Mouse (Mus musculus) liver, embryonic 12.5 days (tissue): ENCODE measurements around the gene Pla2g16. TPM values are rescaled to one million over a fixed set of nuclear protein-coding genes. Genes with fewer than 3 reads are reported as not detected.

Experiments used
- ATAC-seq: fragments of 200-750 bp; cut with Nextera tagmentation; 2 replicates; pipeline ENCODE4 v1.8.0; 2017; ENCODE audit warnings: moderate number of reproducible peaks, mild to moderate bottlenecking, moderate library complexity
- H3K27ac ChIP-seq: fragments of 300-500 bp; sonication (generic); 2 replicates; pipeline ENCODE4 v1.5.1; 2016; ENCODE audit warnings: mild to moderate bottlenecking
- H3K27me3 ChIP-seq: fragments of 300-500 bp; sonication (generic); replicated peaks from 2 replicates; pipeline ENCODE4 v1.6.1; 2016; ENCODE audit warnings: mild to moderate bottlenecking, moderate library complexity
- H3K36me3 ChIP-seq: fragments of 300-500 bp; sonication (generic); 2 replicates; pipeline ENCODE4 v1.6.1; 2016; ENCODE audit warnings: mild to moderate bottlenecking, moderate library complexity
- H3K4me1 ChIP-seq: fragments of 300-500 bp; sonication (generic); 2 replicates; pipeline ENCODE4 v1.6.1; 2016
- H3K4me2 ChIP-seq: fragments of 300-500 bp; sonication (generic); 2 replicates; pipeline ENCODE4 v1.6.1; 2016; ENCODE audit warnings: mild to moderate bottlenecking, moderate library complexity
- H3K4me3 ChIP-seq: fragments of 300-500 bp; sonication (generic); 2 replicates; pipeline ENCODE4 v1.5.1; 2016; ENCODE audit warnings: mild to moderate bottlenecking, moderate library complexity
- H3K9ac ChIP-seq: fragments of 300-500 bp; sonication (generic); 2 replicates; pipeline ENCODE4 v1.6.1; 2016; ENCODE audit warnings: mild to moderate bottlenecking, moderate library complexity
- H3K9me3 ChIP-seq: fragments of 300-500 bp; sonication (generic); replicated peaks from 2 replicates; pipeline ENCODE4 v1.6.1; 2016; ENCODE audit warnings: mild to moderate bottlenecking, moderate library complexity
- WGBS: fragments of 180-500 bp; shearing (Covaris S2); methylation state at CpG from one replicate; pipeline ENCODE4 v1.1.7; 2016; ENCODE audit not compliant: insufficient replicate concordance; 5-methylcytosine and 5-hydroxymethylcytosine counted together
- polyA plus RNA-seq: library from polyadenylated mRNA; unstranded; fragments of >200 nt; fragmentation: Nextera tagmentation; extraction: Ambion mirVana; gene quantifications from 2 replicates; pipeline ENCODE4 v1.2.1, GENCODE M21; 2016

Pla2g16 gene
- polyA plus RNA-seq, 1 experiment from 2014 or later, result 22.0 TPM

DNA sequence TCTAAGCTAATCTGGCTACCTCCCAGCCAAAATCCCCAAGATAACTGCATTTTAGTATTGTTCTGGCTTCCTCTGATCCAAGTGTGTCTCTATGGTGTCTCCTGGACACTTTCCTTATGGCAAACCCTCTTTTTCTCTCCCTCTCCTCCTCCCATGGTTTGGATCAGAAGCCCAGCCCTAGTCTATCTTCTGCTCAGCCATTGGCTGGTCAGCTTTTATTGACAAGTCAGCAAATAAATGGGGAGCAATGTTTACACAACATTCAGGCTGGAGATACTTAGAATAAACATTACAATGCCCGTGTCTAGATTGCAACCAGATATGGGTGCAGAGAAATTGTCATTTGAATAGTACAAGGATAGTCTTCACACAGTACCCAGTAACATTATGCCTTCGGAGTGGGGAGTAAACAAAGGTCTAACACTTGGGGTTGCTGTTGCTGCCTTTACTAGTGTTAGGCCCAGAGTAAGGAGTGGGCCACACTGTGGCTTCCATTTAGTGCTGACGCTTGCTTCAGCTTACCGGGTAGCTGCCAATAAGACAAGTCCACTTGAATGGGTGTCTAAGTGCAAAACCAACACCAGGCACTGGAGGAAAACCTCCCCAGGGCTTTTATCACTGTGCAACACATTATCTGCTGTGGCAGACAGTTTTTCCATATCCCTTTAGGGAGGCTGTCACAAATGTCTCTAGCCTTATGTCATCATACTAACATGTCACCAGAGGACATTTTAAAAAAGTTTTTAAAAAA lies 5.5 kb upstream of the Pla2g16 start:
- WGBS, result 28% methylated on average over 4 of the region's 4 CpGs
- H3K27ac ChIP-seq, result peak overlapping the region; percentile 93
- no peak overlapping the region for H3K4me3 ChIP-seq
- H3K4me1 ChIP-seq, result peaks cover 45% of the 10 kb centered on the region
- H3K4me2 ChIP-seq, result peak overlapping the region; percentile 52
- no peaks in the 10 kb centered on the region for H3K9me3 ChIP-seq
- H3K27me3 ChIP-seq, result no peaks in the 10 kb centered on the region
- no peaks in the 10 kb centered on the region for H3K36me3 ChIP-seq
- H3K9ac ChIP-seq, result peak overlapping the region; percentile 58
- peak; percentile 91 for ATAC-seq

GRCm38 (mm10) chr19:7552301-7552673 lies 5.0 kb upstream of the Pla2g16 start:
- Histone ChIP-seq H3K27me3 (no peaks in the 10 kb centered on the region), H3K27ac (peak overlapping the region; percentile 93), H3K4me3 (no peak overlapping the region), H3K36me3 (no peaks in the 10 kb centered on the region), H3K9me3 (no peaks in the 10 kb centered on the region), H3K4me1 (peaks cover 50% of the 10 kb centered on the region), H3K9ac (peak overlapping the region; percentile 58), H3K4me2 (peak overlapping the region; percentile 52)
- ATAC-seq, result peak; percentile 53
- WGBS, result 16% methylated on average over 2 of the region's 2 CpGs

GRCm38 (mm10) chr19:7553441-7553840 lies 3.8 kb upstream of the Pla2g16 start:
- Histone ChIP-seq H3K4me3 (no peak overlapping the region), H3K9me3 (no peaks in the 10 kb centered on the region), H3K27ac (peak overlapping the region; percentile 93), H3K36me3 (no peaks in the 10 kb centered on the region), H3K27me3 (no peaks in the 10 kb centered on the region), H3K4me1 (peaks cover 57% of the 10 kb centered on the region), H3K4me2 (peak overlapping the region; percentile 52), H3K9ac (peak overlapping the region; percentile 58)
- peak; percentile 65 for ATAC-seq

GRCm38 (mm10) chr19:7554881-7555280 lies 2.4 kb upstream of the Pla2g16 start:
- no peak for ATAC-seq
- Histone ChIP-seq H3K27me3 (no peaks in the 10 kb centered on the region), H3K9ac (no peak overlapping the region), H3K27ac (no peak overlapping the region), H3K36me3 (peaks cover 7% of the 10 kb centered on the region), H3K4me2 (no peak overlapping the region), H3K4me1 (peaks cover 71% of the 10 kb centered on the region), H3K4me3 (no peak overlapping the region), H3K9me3 (no peaks in the 10 kb centered on the region)
- WGBS, result 52% methylated on average over 4 of the region's 4 CpGs

GRCm38 (mm10) chr19:7556641-7557040 lies 618 bp upstream of the Pla2g16 start:
- Histone ChIP-seq H3K36me3 (peaks cover 8% of the 10 kb centered on the region), H3K4me3 (no peak overlapping the region), H3K9me3 (no peaks in the 10 kb centered on the region), H3K9ac (no peak overlapping the region), H3K27me3 (no peaks in the 10 kb centered on the region), H3K4me2 (peak overlapping the region; percentile 85), H3K4me1 (peaks cover 74% of the 10 kb centered on the region), H3K27ac (peak overlapping the region; percentile 78; the same call in 1 of the 2 replicates)
- WGBS, result 87% methylated on average over 1 of the region's 1 CpGs
- ATAC-seq, result no peak

DNA sequence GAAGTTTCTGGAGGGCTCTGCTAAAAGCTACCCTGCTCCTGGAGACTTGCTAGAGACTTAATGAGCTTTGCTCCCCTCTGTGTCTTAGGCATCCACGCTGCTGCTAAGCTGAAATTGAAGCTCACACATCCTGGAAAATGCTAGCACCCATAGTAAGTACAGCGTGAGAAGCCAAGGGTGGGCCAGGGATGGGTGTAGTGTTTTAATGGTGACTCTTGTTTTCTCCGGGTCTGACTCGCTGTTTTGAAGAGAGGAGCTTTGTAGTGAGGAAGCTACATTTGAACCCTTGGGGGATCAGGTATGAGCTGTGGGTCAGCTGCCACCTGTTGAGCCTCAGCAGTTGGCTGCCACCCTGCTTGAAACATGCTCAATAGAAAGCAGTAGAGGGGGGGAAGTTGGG lies 585 bp downstream of the Pla2g16 start:
- H3K4me1 ChIP-seq, result peaks cover 63% of the 10 kb centered on the region
- H3K4me3 ChIP-seq, result peak overlapping the region; percentile 75
- H3K9ac ChIP-seq, result peak overlapping the region; percentile 88
- H3K9me3 ChIP-seq, result no peaks in the 10 kb centered on the region
- peak overlapping the region; percentile 85 for H3K4me2 ChIP-seq
- WGBS, result 4% methylated on average over 4 of the region's 4 CpGs
- peak overlapping the region; percentile 78 for H3K27ac ChIP-seq
- peak; percentile 12 for ATAC-seq
- H3K36me3 ChIP-seq, result peaks cover 8% of the 10 kb centered on the region
- H3K27me3 ChIP-seq, result no peaks in the 10 kb centered on the region

- Histone ChIP-seq H3K4me3 (peak overlapping the region; percentile 75), H3K27ac (0 out of 2 replicates have a peak overlapping the region, but pooled peaks have one; percentile 78), H3K4me1 (peaks cover 62% of the 10 kb centered on the region), H3K4me2 (peak overlapping the region; percentile 85), H3K27me3 (no peaks in the 10 kb centered on the region), H3K36me3 (peaks cover 8% of the 10 kb centered on the region), H3K9ac (peak overlapping the region; percentile 88), H3K9me3 (no peaks in the 10 kb centered on the region)
- ATAC-seq, result no peak
- WGBS, result 71% methylated on average over 4 of the region's 4 CpGs
These were observed 1.4 kb downstream of the Pla2g16 start for GRCm38 (mm10) chr19:7558675-7559074.

- H3K36me3 ChIP-seq, result peaks cover 8% of the 10 kb centered on the region
- no peak overlapping the region for H3K9ac ChIP-seq
- ATAC-seq, result no peak
- WGBS, result 67% methylated on average over 4 of the region's 4 CpGs
- H3K27me3 ChIP-seq, result no peaks in the 10 kb centered on the region
- no peaks in the 10 kb centered on the region for H3K9me3 ChIP-seq
- peaks cover 49% of the 10 kb centered on the region for H3K4me1 ChIP-seq
- no peak overlapping the region for H3K4me2 ChIP-seq
- H3K4me3 ChIP-seq, result no peak overlapping the region
- no peak overlapping the region for H3K27ac ChIP-seq
These were observed 2.7 kb downstream of the Pla2g16 start for GRCm38 (mm10) chr19:7559986-7560385.

DNA sequence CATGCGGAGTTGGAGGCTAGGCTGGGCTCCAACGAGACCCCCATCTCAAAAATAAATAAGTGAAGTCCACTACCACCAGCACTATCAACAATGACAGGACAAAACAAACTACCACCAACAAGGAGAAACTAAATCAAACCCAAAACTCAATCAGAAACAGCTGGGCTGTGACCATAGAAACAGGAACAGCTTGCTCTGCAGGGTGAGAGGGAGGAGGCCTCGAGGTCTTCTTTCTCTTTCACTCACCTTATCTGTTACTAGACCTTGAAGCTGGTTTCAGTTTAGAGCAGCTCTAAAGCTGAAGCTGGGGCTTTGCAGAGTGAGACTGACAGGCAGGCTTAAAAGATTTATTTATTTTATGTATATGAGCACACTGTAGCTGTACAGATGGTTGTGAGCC lies 4.2 kb downstream of the Pla2g16 start:
- ATAC-seq, result no peak
- Histone ChIP-seq H3K27me3 (no peaks in the 10 kb centered on the region), H3K36me3 (peaks cover 8% of the 10 kb centered on the region), H3K4me3 (no peak overlapping the region), H3K27ac (no peak overlapping the region), H3K9me3 (no peaks in the 10 kb centered on the region), H3K9ac (no peak overlapping the region), H3K4me1 (peaks cover 45% of the 10 kb centered on the region), H3K4me2 (no peak overlapping the region)
- WGBS, result 63% methylated on average over 3 of the region's 3 CpGs

DNA sequence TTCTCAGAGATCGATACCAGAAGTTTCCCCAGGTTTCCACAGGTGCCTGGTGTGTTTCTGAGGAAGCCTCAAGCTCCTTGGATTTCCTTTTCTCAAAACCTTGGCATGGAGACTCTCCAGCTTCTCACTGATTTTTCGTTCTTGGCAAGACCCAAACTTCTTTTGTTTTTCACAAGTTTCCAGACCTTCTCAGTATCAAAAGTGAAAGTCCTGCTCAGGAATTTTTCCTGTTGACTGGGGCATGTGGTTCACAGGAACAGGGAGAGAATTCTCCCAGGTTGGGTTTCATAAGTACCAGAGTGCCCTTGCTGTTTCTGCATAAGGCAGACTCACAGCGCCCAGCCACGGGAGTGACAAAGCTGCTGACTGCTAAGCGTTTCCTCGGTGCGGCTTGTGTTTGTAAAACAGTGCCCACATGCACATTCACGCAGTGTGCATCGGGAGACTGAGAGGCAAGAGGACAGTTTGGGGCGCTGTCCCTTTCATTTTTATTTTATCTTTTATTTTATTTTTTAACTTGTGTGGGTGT lies 5.4 kb downstream of the Pla2g16 start:
- Histone ChIP-seq H3K27ac (no peak overlapping the region), H3K4me2 (no peak overlapping the region), H3K9ac (no peak overlapping the region), H3K9me3 (no peaks in the 10 kb centered on the region), H3K36me3 (peaks cover 8% of the 10 kb centered on the region), H3K4me1 (peaks cover 37% of the 10 kb centered on the region), H3K27me3 (no peaks in the 10 kb centered on the region), H3K4me3 (no peak overlapping the region)
- ATAC-seq, result no peak
- 82% methylated on average over 10 of the region's 10 CpGs for WGBS

DNA sequence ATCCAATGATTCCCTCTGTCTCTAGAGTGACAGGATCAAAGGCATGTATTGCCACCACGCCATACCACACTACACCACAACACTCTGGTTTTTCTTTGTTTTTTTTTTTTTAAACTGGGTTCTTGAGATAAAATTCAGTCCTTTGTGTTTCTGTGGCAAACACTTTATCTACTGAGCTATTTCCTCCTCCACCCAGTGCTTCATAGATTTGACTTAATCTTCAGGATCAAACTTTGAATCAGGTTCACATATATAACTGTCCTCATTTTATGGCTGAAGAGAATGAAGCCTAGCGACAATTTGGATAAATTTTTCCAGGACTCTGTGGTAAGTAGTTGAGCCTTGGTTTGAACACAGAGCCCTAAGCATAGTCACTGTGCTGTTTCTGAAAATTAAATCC lies 6.4 kb downstream of the Pla2g16 start:
- Histone ChIP-seq H3K36me3 (peaks cover 8% of the 10 kb centered on the region), H3K9ac (no peak overlapping the region), H3K27ac (no peak overlapping the region), H3K27me3 (no peaks in the 10 kb centered on the region), H3K4me3 (no peak overlapping the region), H3K4me1 (peaks cover 33% of the 10 kb centered on the region), H3K9me3 (no peaks in the 10 kb centered on the region), H3K4me2 (no peak overlapping the region)
- no peak for ATAC-seq
- WGBS, result 61% methylated on average over 2 of the region's 2 CpGs

- WGBS, result 64% methylated on average over 1 of the region's 1 CpGs
- Histone ChIP-seq H3K27me3 (no peaks in the 10 kb centered on the region), H3K27ac (no peak overlapping the region), H3K4me1 (peaks cover 25% of the 10 kb centered on the region), H3K4me3 (no peak overlapping the region), H3K36me3 (peaks cover 6% of the 10 kb centered on the region), H3K4me2 (no peak overlapping the region), H3K9me3 (no peaks in the 10 kb centered on the region), H3K9ac (no peak overlapping the region)
- no peak for ATAC-seq
These were observed 7.2 kb downstream of the Pla2g16 start for GRCm38 (mm10) chr19:7564457-7564856.
